In the genomic region with DNA sequence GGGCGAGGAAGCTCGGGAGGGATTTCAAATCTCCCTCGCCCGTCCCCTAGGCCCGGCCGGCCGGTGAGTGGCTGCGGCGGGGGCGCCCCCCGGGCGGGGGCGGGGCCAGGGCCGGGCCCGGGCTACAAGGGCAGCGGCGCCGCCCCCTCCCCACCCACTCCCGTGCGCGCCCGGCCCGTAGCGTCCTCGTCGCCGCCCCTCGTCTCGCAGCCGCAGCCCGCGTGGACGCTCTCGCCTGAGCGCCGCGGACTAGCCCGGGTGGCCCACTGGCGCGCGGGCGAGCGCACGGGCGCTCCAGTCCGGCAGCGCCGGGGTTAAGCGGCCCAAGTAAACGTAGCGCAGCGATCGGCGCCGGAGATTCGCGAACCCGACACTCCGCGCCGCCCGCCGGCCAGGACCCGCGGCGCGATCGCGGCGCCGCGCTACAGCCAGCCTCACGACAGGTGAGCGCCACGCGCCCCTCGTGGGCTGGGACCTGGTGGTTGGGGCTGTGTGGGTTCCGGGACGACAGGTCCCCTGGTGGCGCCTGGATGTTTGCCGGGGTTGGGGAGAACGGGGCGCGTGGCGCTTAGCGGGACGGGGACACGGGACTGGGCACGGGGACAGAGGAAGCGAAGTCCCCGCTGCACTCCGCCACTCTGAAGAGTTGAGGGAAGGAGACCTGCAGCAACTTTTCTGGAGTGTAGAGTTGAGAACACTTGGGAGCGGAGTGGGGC, we compare ENCODE assay signal across 8 mouse cellular contexts. TPM values are rescaled to one million over a fixed set of nuclear protein-coding genes. Genes with fewer than 3 reads are reported as not detected.
A peak's percentile ranks its signal among the peaks of the same experiment; 100 is the strongest.
DNase-seq lines count a peak whose midpoint lies in the region; ATAC-seq and TF ChIP-seq lines count a peak whose summit lies in the region.

Gene Dnmt3b, plus strand, starts transcription at position 153 of the 716 bp plus-strand sequence.

- H3K9me3 ChIP-seq in forebrain, postnatal 0 days (ENCODE audit: low read length) = no peaks in the 10 kb centered on the region

- 3% methylated on average over 89 of the region's 93 CpGs for WGBS in forebrain, postnatal 0 days

- no peaks in the 10 kb centered on the region for H3K36me3 ChIP-seq in forebrain, postnatal 0 days (ENCODE audit: insufficient read depth)

- peak; percentile 39 for TF ChIP-seq CTCF in forebrain, postnatal 0 days (IDR thresholded peaks at IDR 0.05; ENCODE audit: low read depth)

- peak; percentile 81 for DNase-seq in Muller cell, postnatal 12 days (ENCODE audit: inconsistent ontology term)
- peak; percentile 51 to 73 for DNase-seq in cerebellum, adult 18-20 months
- peak; percentile 81 for DNase-seq in forebrain, postnatal 0 days
- peak; percentile 31 to 32 for DNase-seq in layer of hippocampus, postnatal 25 days (ENCODE audit: extremely low spot score in 1 of 2, low spot score in 1 of 2)
- peak; percentile 35 for DNase-seq in lung, postnatal 25 days (ENCODE audit: low spot score)
- DNase-seq in ovary, postnatal 14 days (ENCODE audit: low spot score) = peak; percentile 51
- DNase-seq in thymus, postnatal 4 days = peak; percentile 74

- no peaks in the 10 kb centered on the region for H3K4me1 ChIP-seq in forebrain, postnatal 0 days (ENCODE audit: insufficient read depth)

- ATAC-seq in forebrain, postnatal 0 days = peak; percentile 95
- peak; percentile 30 to 52; a peak in 3 of 4 replicates for ATAC-seq in hematopoietic stem cell, adult 5-6 weeks (replicated peaks in 1 of 2; ENCODE audit: insufficient read depth in 1 of 2, low FRiP score in 2 of 2, low TSS enrichment in 1 of 2, low read depth in 1 of 2, poor library complexity in 2 of 2, severe bottlenecking in 2 of 2)

- no peak within 1 kb of the TSS for H3K27ac ChIP-seq in forebrain, postnatal 0 days (ENCODE audit: low read depth, low read length)

- H3K4me2 ChIP-seq in forebrain, postnatal 0 days (ENCODE audit: low read depth) = peak within 1 kb of the TSS; percentile 89

- H3K4me3 ChIP-seq in forebrain, postnatal 0 days (ENCODE audit: low read depth, low read length) = peak within 1 kb of the TSS; percentile 81

- peak within 1 kb of the TSS; percentile 69 for H3K9ac ChIP-seq in forebrain, postnatal 0 days

- no peaks in the 10 kb centered on the region for H3K27me3 ChIP-seq in forebrain, postnatal 0 days (ENCODE audit: insufficient read depth, low read length)

RNA-seq across cellular contexts. Expression of gene Dnmt3b, which starts in this region (rescaled TPM):
- 1.9 and 3.9 TPM in 2 replicates for total RNA-seq in forebrain, postnatal 0 days (2014; rRNA removed)
- 1.3 and 1.9 TPM in 2 replicates for polyA plus RNA-seq in forebrain, postnatal 0 days (2015; fragmentation: Nextera tagmentation; extraction: Ambion mirVana)
- 41.4 and 43.8 TPM in 2 replicates for total RNA-seq in hematopoietic stem cell, adult 5-6 weeks (2017)
- total RNA-seq in layer of hippocampus, postnatal 25 days (2021) = 1 to 10 TPM in 1 of 2 experiments, under 1 TPM in 1; 0.84 to 1.3 TPM
